Comparison of ENCODE assay signal across 8 mouse cellular contexts in genomic region chr16:43503636-43504010, GRCm38 (mm10).
A peak's percentile ranks its signal among the peaks of the same experiment; 100 is the strongest.
DNase-seq lines count a peak whose midpoint lies in the region; ATAC-seq lines count a peak whose summit lies in the region.

No protein-coding gene starts in this region.

- peak overlapping the region; percentile 24 for H3K4me3 ChIP-seq in liver, embryonic 11.5 days (ENCODE audit: low read depth, low read length)
- peak overlapping the region; percentile 55 for H3K4me3 ChIP-seq in hindbrain, embryonic 13.5 days
- H3K4me3 ChIP-seq in midbrain, embryonic 16.5 days (ENCODE audit: low read depth, low read length) = peak overlapping the region; percentile 65

- peak overlapping the region; percentile 61 for H3K4me2 ChIP-seq in liver, embryonic 11.5 days
- peak overlapping the region; percentile 81 for H3K4me2 ChIP-seq in hindbrain, embryonic 13.5 days
- H3K4me2 ChIP-seq in midbrain, embryonic 16.5 days (ENCODE audit: low read length) = peak overlapping the region; percentile 61

- H3K4me1 ChIP-seq in liver, embryonic 11.5 days (replicated peaks; ENCODE audit: control insufficient read depth, insufficient read depth, low read length) = no peaks in the 10 kb centered on the region
- peaks cover 54% of the 10 kb centered on the region for H3K4me1 ChIP-seq in hindbrain, embryonic 13.5 days (replicated peaks)
- peaks cover 23% of the 10 kb centered on the region for H3K4me1 ChIP-seq in midbrain, embryonic 16.5 days (ENCODE audit: control insufficient read depth, insufficient read depth, low read length)

- no peak overlapping the region for H3K27ac ChIP-seq in liver, embryonic 11.5 days (ENCODE audit: low read depth, low read length)
- peak overlapping the region; percentile 97 for H3K27ac ChIP-seq in hindbrain, embryonic 13.5 days
- peak overlapping the region; percentile 95 for H3K27ac ChIP-seq in midbrain, embryonic 16.5 days (ENCODE audit: low read length)

- 9% methylated on average over 5 of the region's 5 CpGs for WGBS in liver, embryonic 11.5 days
- WGBS in hindbrain, embryonic 13.5 days = 0% methylated on average over 5 of the region's 5 CpGs
- WGBS in midbrain, embryonic 16.5 days = 1% methylated on average over 5 of the region's 5 CpGs

- H3K9me3 ChIP-seq in liver, embryonic 11.5 days (ENCODE audit: control insufficient read depth, low read length) = no peaks in the 10 kb centered on the region
- H3K9me3 ChIP-seq in hindbrain, embryonic 13.5 days = no peaks in the 10 kb centered on the region
- H3K9me3 ChIP-seq in midbrain, embryonic 16.5 days (replicated peaks; ENCODE audit: control insufficient read depth, low read length, poor library complexity, severe bottlenecking) = no peaks in the 10 kb centered on the region

- H3K36me3 ChIP-seq in liver, embryonic 11.5 days (ENCODE audit: control insufficient read depth, insufficient read depth, low read length) = no peaks in the 10 kb centered on the region
- H3K36me3 ChIP-seq in hindbrain, embryonic 13.5 days = no peaks in the 10 kb centered on the region
- H3K36me3 ChIP-seq in midbrain, embryonic 16.5 days (ENCODE audit: control insufficient read depth, insufficient read depth, low read length) = no peaks in the 10 kb centered on the region

- no peaks in the 10 kb centered on the region; the same call in 1 of the 2 replicates for H3K27me3 ChIP-seq in liver, embryonic 11.5 days (replicated peaks; ENCODE audit: control insufficient read depth, insufficient read depth, low read length)
- H3K27me3 ChIP-seq in hindbrain, embryonic 13.5 days = no peaks in the 10 kb centered on the region
- H3K27me3 ChIP-seq in midbrain, embryonic 16.5 days (ENCODE audit: control insufficient read depth, insufficient read depth, low read depth, low read length) = no peaks in the 10 kb centered on the region

- H3K9ac ChIP-seq in liver, embryonic 11.5 days (ENCODE audit: low read depth, low read length) = peak overlapping the region; percentile 9; the same call in 1 of the 2 replicates
- peak overlapping the region; percentile 84 for H3K9ac ChIP-seq in hindbrain, embryonic 13.5 days
- H3K9ac ChIP-seq in midbrain, embryonic 16.5 days (ENCODE audit: low read depth, low read length) = peak overlapping the region; percentile 84

- ATAC-seq in liver, embryonic 11.5 days (replicated peaks; ENCODE audit: low FRiP score) = no peak
- peak; percentile 12; the same call in 1 of the 2 replicates for ATAC-seq in common myeloid progenitor, adult 5-6 weeks (replicated peaks; ENCODE audit: low read depth, poor library complexity, severe bottlenecking)
- peak; percentile 76 for ATAC-seq in hindbrain, embryonic 13.5 days (ENCODE audit: low FRiP score)
- peak; percentile 76 for ATAC-seq in midbrain, embryonic 16.5 days

- no peak for DNase-seq in liver, embryonic 11.5 days (ENCODE audit: low spot score)
- no peak for DNase-seq in liver
- DNase-seq in layer of hippocampus, postnatal 25 days (ENCODE audit: extremely low spot score in 1 of 2, low spot score in 1 of 2) = no peak
- no peak for DNase-seq in thymus, postnatal 0 days (ENCODE audit: low spot score)
- no peak for DNase-seq in right cerebral cortex, adult 18-20 months

Comparison
In these comparisons a context has a peak if more than half of its experiments do, and no peak if none do; other contexts are left out.
1. H3K9ac ChIP-seq: peak in every context shown above with its lines; median percentile 84 in hindbrain, embryonic 13.5 days; 84 in midbrain, embryonic 16.5 days; 9 in liver, embryonic 11.5 days.